Mouse (Mus musculus) embryonic facial prominence, embryonic 14.5 days (tissue): ENCODE results near the gene Kcnb1. TPM values are rescaled to one million over a fixed set of nuclear protein-coding genes. Genes with fewer than 3 reads are reported as not detected.

Experiments used
- ATAC-seq: fragments of 200-750 bp; cut with Nextera tagmentation; 2 replicates; pipeline ENCODE4 v1.8.0; 2017; ENCODE audit warnings: low read depth, moderate number of reproducible peaks, moderate TSS enrichment
- DNase-seq: peaks from one replicate; pipeline ENCODE4 v3.0.0-alpha.2; 2015; ENCODE audit warnings: low spot score
- H3K27ac ChIP-seq: fragments of 300-500 bp; sonication (generic); replicated peaks from 2 replicates; pipeline ENCODE4 v1.5.1; 2014; ENCODE audit warnings: low read depth, mild to moderate bottlenecking, low read length, moderate library complexity
- H3K27me3 ChIP-seq: fragments of 300-500 bp; sonication (generic); replicated peaks from 2 replicates; pipeline ENCODE4 v1.6.1; 2014; ENCODE audit warnings: low read length; ENCODE audit not compliant: control insufficient read depth, insufficient read depth
- H3K36me3 ChIP-seq: fragments of 300-500 bp; sonication (generic); 2 replicates; pipeline ENCODE4 v1.6.1; 2014; ENCODE audit warnings: low read length, mixed read lengths; ENCODE audit not compliant: control insufficient read depth, insufficient read depth
- H3K4me1 ChIP-seq: fragments of 300-500 bp; sonication (generic); 2 replicates; pipeline ENCODE4 v1.6.1; 2014; ENCODE audit warnings: antibody characterized with exemption, low read length; ENCODE audit not compliant: control insufficient read depth, insufficient read depth
- H3K4me2 ChIP-seq: fragments of 300-500 bp; sonication (generic); 2 replicates; pipeline ENCODE4 v1.6.1; 2014; ENCODE audit warnings: low read depth, mild to moderate bottlenecking, low read length, moderate library complexity, mixed read lengths
- H3K4me3 ChIP-seq: fragments of 300-500 bp; sonication (generic); 2 replicates; pipeline ENCODE4 v1.5.1; 2014; ENCODE audit warnings: low read depth, mild to moderate bottlenecking, low read length
- H3K9ac ChIP-seq: fragments of 300-500 bp; sonication (generic); 2 replicates; pipeline ENCODE4 v1.6.1; 2014; ENCODE audit warnings: low read depth, mild to moderate bottlenecking, low read length, moderate library complexity, mixed read lengths
- H3K9me3 ChIP-seq: fragments of 300-500 bp; sonication (generic); 2 replicates; pipeline ENCODE4 v1.6.1; 2016; ENCODE audit warnings: low read length; ENCODE audit not compliant: control insufficient read depth
- WGBS: fragments of 180-500 bp; shearing (Covaris S2); extraction: QIAGEN DNeasy Blood & Tissue Kit; methylation state at CpG from one replicate; pipeline ENCODE4 v1.1.7; 2014; 5-methylcytosine and 5-hydroxymethylcytosine counted together
- polyA plus RNA-seq: library from polyadenylated mRNA; unstranded; fragments of >200 nt; fragmentation: Nextera tagmentation; extraction: Ambion mirVana; gene quantifications from 2 replicates; pipeline ENCODE4 v1.2.1, GENCODE M21; 2014

Kcnb1 gene
- polyA plus RNA-seq, 1 experiment from 2014 or later, result 1.7 TPM

DNA sequence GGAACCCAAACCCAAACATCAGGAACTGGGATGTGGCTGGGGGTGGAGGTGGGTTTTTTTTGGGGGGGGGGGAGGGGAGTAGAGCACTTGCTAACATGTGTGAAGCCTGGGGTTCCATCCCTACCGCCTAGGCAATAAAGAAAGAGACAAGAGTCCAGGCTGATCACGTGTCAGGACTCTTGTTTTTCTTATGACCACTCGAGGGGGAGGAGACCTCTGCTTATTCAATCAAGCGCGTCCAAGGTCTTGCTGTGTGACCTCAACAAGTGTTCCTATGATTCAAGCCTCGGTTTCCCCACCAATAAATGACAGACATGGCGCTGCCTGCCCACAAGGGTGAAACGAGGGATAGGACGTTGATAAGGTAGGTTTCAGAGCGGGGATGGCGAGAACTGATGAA lies 103.9 kb downstream of the Kcnb1 start:
- 66% methylated on average over 11 of the region's 11 CpGs for WGBS
- H3K9me3 ChIP-seq, result no peaks in the 10 kb centered on the region
- no peak overlapping the region for H3K4me3 ChIP-seq
- ATAC-seq, result no peak
- H3K27ac ChIP-seq, result no peak overlapping the region
- no peaks in the 10 kb centered on the region for H3K4me1 ChIP-seq
- no peaks in the 10 kb centered on the region for H3K36me3 ChIP-seq
- DNase-seq, result no peak
- no peak overlapping the region for H3K9ac ChIP-seq
- no peak overlapping the region for H3K4me2 ChIP-seq
- no peaks in the 10 kb centered on the region for H3K27me3 ChIP-seq

DNA sequence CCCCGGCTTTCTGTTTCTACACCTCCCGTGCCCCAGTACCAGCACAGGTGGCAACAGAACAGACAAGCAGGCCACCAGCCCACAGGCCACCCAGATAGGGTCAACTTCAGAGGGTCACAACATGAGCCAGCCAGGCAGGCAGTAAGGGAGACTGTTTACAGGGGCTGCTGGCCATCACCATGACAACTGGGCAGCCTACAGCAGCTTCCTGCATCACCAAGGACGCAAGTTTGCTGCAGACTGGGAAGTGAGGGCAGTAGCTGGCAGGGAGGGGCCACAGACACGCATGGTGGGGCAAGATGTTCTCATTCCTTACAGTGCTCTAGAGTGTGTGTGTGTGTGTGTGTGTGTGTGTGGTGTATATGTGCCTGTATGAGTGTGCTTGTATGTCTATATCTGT lies 108.3 kb downstream of the Kcnb1 start:
- 35% methylated on average over 4 of the region's 4 CpGs for WGBS
- H3K4me3 ChIP-seq, result no peak overlapping the region
- 0 out of 2 replicates have a peak, but pooled peaks have one; percentile 8 for ATAC-seq
- H3K36me3 ChIP-seq, result no peaks in the 10 kb centered on the region
- no peak overlapping the region for H3K9ac ChIP-seq
- no peak overlapping the region for H3K27ac ChIP-seq
- no peaks in the 10 kb centered on the region for H3K9me3 ChIP-seq
- H3K27me3 ChIP-seq, result no peaks in the 10 kb centered on the region
- H3K4me2 ChIP-seq, result no peak overlapping the region
- peak; percentile 45 for DNase-seq
- H3K4me1 ChIP-seq, result peaks cover 16% of the 10 kb centered on the region; the same call in 1 of the 2 replicates

DNA sequence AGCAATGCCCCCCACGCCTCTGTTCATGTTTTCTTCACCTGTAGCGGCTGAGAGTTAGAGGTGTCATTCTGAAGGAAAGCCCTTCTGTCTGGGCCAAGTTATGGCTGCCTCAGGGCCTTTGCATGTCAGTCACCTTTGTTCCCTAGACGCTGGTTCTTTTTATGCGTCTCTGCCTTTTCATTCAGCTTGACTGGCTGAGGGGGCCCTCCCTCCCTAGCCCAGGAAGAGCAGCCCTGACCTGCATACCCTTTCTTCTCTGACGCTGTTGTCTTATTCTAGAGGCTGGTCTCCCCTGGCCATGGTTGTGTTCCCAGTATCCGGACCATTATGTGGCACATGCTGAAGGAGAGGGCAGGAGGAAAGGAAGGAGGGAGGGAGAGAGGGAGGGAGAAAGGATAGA lies 108.8 kb downstream of the Kcnb1 start:
- WGBS, result 57% methylated on average over 6 of the region's 6 CpGs
- ATAC-seq, result no peak

DNA sequence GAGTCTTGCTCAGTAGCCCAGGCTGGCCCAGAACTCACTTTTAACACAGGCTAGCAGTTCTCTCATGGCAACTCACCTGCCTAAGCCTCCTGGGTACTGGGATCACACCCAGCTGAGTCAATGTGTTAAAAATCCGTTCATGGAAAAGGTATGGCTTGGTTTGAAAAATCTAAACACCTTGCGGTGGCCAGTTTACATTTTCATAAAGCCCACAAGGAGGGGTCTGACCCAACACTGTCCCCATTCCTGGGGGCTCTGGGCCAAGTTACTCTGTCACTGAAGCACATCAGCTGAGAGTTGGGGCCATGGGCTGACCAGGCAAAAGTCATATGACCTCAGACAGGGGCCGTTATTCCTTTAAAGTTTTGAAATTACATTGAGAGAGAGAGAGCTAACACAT lies 109.6 kb downstream of the Kcnb1 start:
- 69% methylated on average over 3 of the region's 3 CpGs for WGBS

More for the DNA sequence above, 108.8 kb downstream of the Kcnb1 start:
- no peaks in the 10 kb centered on the region for H3K9me3 ChIP-seq
- H3K4me1 ChIP-seq, result peaks cover 16% of the 10 kb centered on the region; the same call in 1 of the 2 replicates
- H3K27me3 ChIP-seq, result no peaks in the 10 kb centered on the region
- no peak overlapping the region for H3K9ac ChIP-seq
- no peak overlapping the region for H3K27ac ChIP-seq
- no peak for DNase-seq
- no peaks in the 10 kb centered on the region for H3K36me3 ChIP-seq
- H3K4me3 ChIP-seq, result no peak overlapping the region
- no peak overlapping the region for H3K4me2 ChIP-seq

DNA sequence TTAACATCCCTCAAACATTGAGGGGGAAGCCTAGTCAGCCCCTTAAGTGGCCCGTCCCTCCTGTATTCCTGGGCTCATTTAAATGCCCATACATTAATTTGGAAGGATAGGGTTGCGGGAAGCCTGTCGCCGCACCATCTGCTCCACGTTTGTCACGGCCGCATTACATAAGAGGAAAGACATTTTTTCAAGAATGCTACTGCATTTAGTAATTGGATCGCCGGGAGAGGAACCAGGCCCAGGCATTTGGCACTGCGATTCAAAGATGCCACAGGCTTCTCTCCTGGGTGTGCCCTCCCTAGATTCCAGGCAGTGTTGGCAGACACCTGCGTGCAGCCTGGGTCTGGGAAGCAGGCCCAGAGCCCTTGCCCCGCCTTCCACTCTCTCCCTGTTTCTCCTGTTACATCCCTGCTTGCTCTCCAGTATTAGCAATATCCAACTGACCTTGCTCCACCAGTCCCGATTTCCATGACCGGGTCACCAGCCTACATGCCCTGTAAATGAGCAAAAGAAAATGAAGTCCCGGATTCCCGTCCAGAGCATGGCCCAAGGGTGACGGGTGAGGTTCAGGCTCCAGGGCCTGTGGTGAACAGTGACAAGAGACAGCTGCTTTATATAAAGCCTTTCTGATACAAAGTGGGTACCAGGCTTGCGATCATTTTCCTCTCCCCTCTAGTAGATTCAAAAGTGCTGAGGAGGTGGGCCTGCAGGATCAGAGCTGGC lies 110.3 kb downstream of the Kcnb1 start:
- WGBS, result 29% methylated on average over 18 of the region's 18 CpGs
- peak; percentile 86 for ATAC-seq

More for the DNA sequence above, 109.6 kb downstream of the Kcnb1 start:
- no peaks in the 10 kb centered on the region for H3K36me3 ChIP-seq
- no peaks in the 10 kb centered on the region for H3K9me3 ChIP-seq
- no peak overlapping the region for H3K4me2 ChIP-seq
- ATAC-seq (no peak), DNase-seq (no peak)
- peak overlapping the region; percentile 75; the same call in 1 of the 2 replicates for H3K27ac ChIP-seq
- H3K27me3 ChIP-seq, result no peaks in the 10 kb centered on the region
- H3K4me1 ChIP-seq, result peaks cover 16% of the 10 kb centered on the region; the same call in 1 of the 2 replicates
- no peak overlapping the region for H3K9ac ChIP-seq
- no peak overlapping the region for H3K4me3 ChIP-seq

DNA sequence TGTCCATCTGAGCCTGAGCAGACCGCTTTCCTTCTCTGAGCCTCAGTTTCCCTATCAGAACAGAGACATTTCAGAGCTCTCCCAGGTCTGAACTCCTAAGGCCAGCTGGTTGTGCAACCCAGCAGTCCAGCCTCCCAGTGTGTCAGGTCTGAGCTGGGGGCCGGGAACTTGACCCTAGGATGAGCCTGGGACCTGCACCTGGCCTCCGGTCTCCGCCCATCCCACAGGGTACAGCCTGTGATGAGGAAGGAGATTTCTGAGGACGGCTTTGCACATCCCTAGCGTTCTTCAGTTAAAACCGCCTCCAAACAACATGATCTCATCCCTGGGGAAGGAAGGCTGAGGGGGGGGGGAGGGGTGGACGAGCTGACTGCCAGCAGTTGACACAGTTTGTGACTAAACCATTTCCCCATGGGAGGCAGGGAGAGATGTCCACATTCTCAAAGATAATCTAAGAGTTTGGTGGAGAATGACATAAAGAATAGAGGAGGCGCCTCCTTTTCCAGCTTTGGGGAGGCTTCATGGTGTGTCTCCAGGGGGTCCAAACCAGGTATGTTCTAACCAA lies 110.9 kb downstream of the Kcnb1 start:
- Histone ChIP-seq H3K27ac (peak overlapping the region; percentile 48), H3K36me3 (no peaks in the 10 kb centered on the region), H3K4me2 (peak overlapping the region; percentile 1; the same call in 1 of the 2 replicates), H3K9ac (no peak overlapping the region), H3K4me3 (no peak overlapping the region), H3K4me1 (peaks cover 16% of the 10 kb centered on the region; the same call in 1 of the 2 replicates), H3K27me3 (no peaks in the 10 kb centered on the region), H3K9me3 (no peaks in the 10 kb centered on the region)
- ATAC-seq (peak; percentile 27), DNase-seq (peak; percentile 73)
- WGBS, result 28% methylated on average over 8 of the region's 9 CpGs

More for the DNA sequence above, 110.3 kb downstream of the Kcnb1 start:
- peak; percentile 93 for DNase-seq
- no peak overlapping the region for H3K9ac ChIP-seq
- H3K4me1 ChIP-seq, result peaks cover 16% of the 10 kb centered on the region; the same call in 1 of the 2 replicates
- peak overlapping the region; percentile 75 for H3K27ac ChIP-seq
- no peak overlapping the region for H3K4me3 ChIP-seq
- H3K9me3 ChIP-seq, result no peaks in the 10 kb centered on the region
- H3K36me3 ChIP-seq, result no peaks in the 10 kb centered on the region
- H3K4me2 ChIP-seq, result 0 out of 2 replicates have a peak overlapping the region, but pooled peaks have one; percentile 18
- no peaks in the 10 kb centered on the region for H3K27me3 ChIP-seq

DNA sequence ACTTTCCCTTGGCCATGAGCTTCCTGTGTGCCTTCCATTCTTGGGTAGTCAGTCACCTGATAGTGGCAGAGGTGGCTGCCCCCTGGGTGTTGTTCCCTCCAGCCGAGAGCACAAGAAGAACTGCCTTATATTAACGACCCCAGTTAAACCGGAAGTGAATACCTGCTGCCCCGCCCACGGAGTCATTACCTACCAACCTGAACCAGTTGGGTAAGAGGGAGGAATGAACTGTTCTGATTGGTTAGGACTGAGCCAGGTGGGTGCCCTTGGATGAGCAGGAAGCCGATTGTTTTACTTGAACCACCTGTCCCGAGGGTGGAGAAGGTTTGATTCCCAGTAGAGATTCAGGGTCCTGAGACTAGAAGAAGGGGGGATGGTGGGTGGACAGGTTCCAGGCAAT lies 111.5 kb downstream of the Kcnb1 start:
- Histone ChIP-seq H3K4me2 (peak overlapping the region; percentile 1; the same call in 1 of the 2 replicates), H3K4me1 (peaks cover 16% of the 10 kb centered on the region; the same call in 1 of the 2 replicates), H3K4me3 (no peak overlapping the region), H3K27ac (peak overlapping the region; percentile 48), H3K27me3 (no peaks in the 10 kb centered on the region), H3K36me3 (no peaks in the 10 kb centered on the region), H3K9ac (no peak overlapping the region), H3K9me3 (no peaks in the 10 kb centered on the region)
- DNase-seq (no peak), ATAC-seq (peak; percentile 19; the same call in 1 of the 2 replicates)
- 31% methylated on average over 7 of the region's 7 CpGs for WGBS

DNA sequence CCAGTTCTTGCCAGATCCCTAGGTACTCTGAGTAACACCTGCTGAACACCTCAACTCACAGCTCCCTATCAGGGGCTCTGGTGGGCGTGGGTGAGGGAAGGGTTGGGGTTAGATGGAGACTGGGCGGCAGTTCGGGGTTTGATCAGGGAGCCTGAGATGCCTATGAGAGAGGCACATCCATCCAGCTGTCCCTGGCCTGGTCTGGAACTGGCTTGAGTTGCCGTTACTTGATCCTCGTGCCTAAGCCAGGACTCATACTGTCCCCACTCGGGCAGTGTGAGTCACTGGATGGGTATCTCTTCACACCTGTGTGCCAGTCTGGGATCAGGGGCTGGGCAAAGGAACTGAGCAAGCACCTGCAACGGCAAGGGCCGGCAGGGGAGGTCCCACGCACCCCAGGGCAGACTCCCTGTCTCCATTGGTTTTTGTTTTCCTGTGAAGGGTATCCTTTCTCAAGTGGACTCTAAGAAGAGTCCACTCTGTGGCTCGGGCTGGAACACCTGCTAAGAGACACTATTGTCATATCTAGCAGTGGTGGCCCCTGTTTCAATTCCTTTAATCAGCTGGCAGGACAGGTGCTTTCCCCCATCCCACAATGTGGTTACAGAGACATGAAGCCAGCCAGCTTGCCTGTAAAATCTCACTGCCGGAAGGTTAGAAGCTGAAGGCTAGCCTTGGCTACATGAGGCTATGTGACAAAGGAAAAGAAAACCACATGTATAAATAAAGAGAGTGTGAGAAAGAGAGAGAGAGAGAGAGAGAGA lies 112.6 kb downstream of the Kcnb1 start:
- WGBS, result 80% methylated on average over 11 of the region's 11 CpGs
- DNase-seq (no peak), ATAC-seq (no peak)
- Histone ChIP-seq H3K27ac (no peak overlapping the region), H3K4me3 (no peak overlapping the region), H3K27me3 (no peaks in the 10 kb centered on the region), H3K9ac (no peak overlapping the region), H3K4me2 (no peak overlapping the region), H3K36me3 (no peaks in the 10 kb centered on the region), H3K4me1 (peaks cover 16% of the 10 kb centered on the region; the same call in 1 of the 2 replicates), H3K9me3 (no peaks in the 10 kb centered on the region)
